Mouse (Mus musculus): ENCODE results near the gene Cmbl. TPM values are rescaled to one million over a fixed set of nuclear protein-coding genes. Genes with fewer than 3 reads are reported as not detected.

The Cmbl gene
- polyA plus RNA-seq, 1 experiment from 2014 or later, result 6.5 TPM

GRCm38 (mm10) chr15:31627277-31628154 is 62.3 kb downstream of the Cmbl start:
- Histone ChIP-seq H3K36me3 (ENCODE audit: control insufficient read depth, insufficient read depth, low read length) (0 out of 2 replicates have a peak, but pooled peaks cover 2% of the 10 kb centered on the region), H3K4me1 (ENCODE audit: control insufficient read depth, insufficient read depth, low read length) (peaks cover 12% of the 10 kb centered on the region), H3K9ac (ENCODE audit: low read length) (no peak overlapping the region), H3K27ac (ENCODE audit: low read depth, low read length) (peak overlapping the region; percentile 72), H3K4me3 (ENCODE audit: low read depth, low read length) (no peak overlapping the region), H3K27me3 (replicated peaks; ENCODE audit: control insufficient read depth, insufficient read depth, low read length) (no peaks in the 10 kb centered on the region), H3K4me2 (ENCODE audit: low read length) (peak overlapping the region; percentile 6; the same call in 1 of the 2 replicates), H3K9me3 (replicated peaks; ENCODE audit: control insufficient read depth, low read length) (no peaks in the 10 kb centered on the region)
- DNase-seq (ENCODE audit: low spot score), result peak; percentile 71
- WGBS, result 36% methylated on average over 12 of the region's 12 CpGs
- ATAC-seq, result peak; percentile 54

- peak overlapping the region; percentile 72 for H3K27ac ChIP-seq (ENCODE audit: low read depth, low read length)
- DNase-seq (ENCODE audit: low spot score), result peak; percentile 18
- WGBS, result 45% methylated on average over 10 of the region's 10 CpGs
Measured at GRCm38 (mm10) chr15:31628180-31628579, 63.0 kb downstream of the Cmbl start.

GRCm38 (mm10) chr15:31629556-31629955 is 64.4 kb downstream of the Cmbl start:
- Histone ChIP-seq H3K9ac (ENCODE audit: low read length) (no peak overlapping the region), H3K27ac (ENCODE audit: low read depth, low read length) (no peak overlapping the region), H3K9me3 (replicated peaks; ENCODE audit: control insufficient read depth, low read length) (0 out of 2 replicates have a peak, but pooled peaks cover 2% of the 10 kb centered on the region), H3K36me3 (ENCODE audit: control insufficient read depth, insufficient read depth, low read length) (no peaks in the 10 kb centered on the region), H3K4me2 (ENCODE audit: low read length) (no peak overlapping the region), H3K27me3 (replicated peaks; ENCODE audit: control insufficient read depth, insufficient read depth, low read length) (no peaks in the 10 kb centered on the region), H3K4me1 (ENCODE audit: control insufficient read depth, insufficient read depth, low read length) (peaks cover 12% of the 10 kb centered on the region), H3K4me3 (ENCODE audit: low read depth, low read length) (no peak overlapping the region)
- ATAC-seq, result no peak
- DNase-seq (ENCODE audit: low spot score), result no peak
- 89% methylated on average over 3 of the region's 3 CpGs for WGBS

More at GRCm38 (mm10) chr15:31628180-31628579, 63.0 kb downstream of the Cmbl start:
- Histone ChIP-seq H3K4me3 (ENCODE audit: low read depth, low read length) (no peak overlapping the region), H3K9me3 (replicated peaks; ENCODE audit: control insufficient read depth, low read length) (no peaks in the 10 kb centered on the region), H3K36me3 (ENCODE audit: control insufficient read depth, insufficient read depth, low read length) (no peaks in the 10 kb centered on the region), H3K9ac (ENCODE audit: low read length) (no peak overlapping the region), H3K4me2 (ENCODE audit: low read length) (0 out of 2 replicates have a peak overlapping the region, but pooled peaks have one; percentile 6), H3K4me1 (ENCODE audit: control insufficient read depth, insufficient read depth, low read length) (peaks cover 12% of the 10 kb centered on the region), H3K27me3 (replicated peaks; ENCODE audit: control insufficient read depth, insufficient read depth, low read length) (no peaks in the 10 kb centered on the region)
- peak; percentile 51 for ATAC-seq

- Histone ChIP-seq H3K4me1 (ENCODE audit: control insufficient read depth, insufficient read depth, low read length) (peaks cover 12% of the 10 kb centered on the region), H3K9ac (ENCODE audit: low read length) (no peak overlapping the region), H3K36me3 (ENCODE audit: control insufficient read depth, insufficient read depth, low read length) (no peaks in the 10 kb centered on the region), H3K27me3 (replicated peaks; ENCODE audit: control insufficient read depth, insufficient read depth, low read length) (no peaks in the 10 kb centered on the region), H3K4me2 (ENCODE audit: low read length) (no peak overlapping the region), H3K9me3 (replicated peaks; ENCODE audit: control insufficient read depth, low read length) (0 out of 2 replicates have a peak, but pooled peaks cover 2% of the 10 kb centered on the region), H3K27ac (ENCODE audit: low read depth, low read length) (no peak overlapping the region), H3K4me3 (ENCODE audit: low read depth, low read length) (no peak overlapping the region)
- DNase-seq (ENCODE audit: low spot score) (no peak), ATAC-seq (no peak)
- WGBS, result 79% methylated on average over 12 of the region's 12 CpGs
Measured at GRCm38 (mm10) chr15:31631396-31631858, 66.2 kb downstream of the Cmbl start.

GRCm38 (mm10) chr15:31632478-31632877 is 67.3 kb downstream of the Cmbl start:
- peaks cover 10% of the 10 kb centered on the region for H3K4me1 ChIP-seq (ENCODE audit: control insufficient read depth, insufficient read depth, low read length)
- H3K36me3 ChIP-seq (ENCODE audit: control insufficient read depth, insufficient read depth, low read length), result no peaks in the 10 kb centered on the region
- no peak overlapping the region for H3K9ac ChIP-seq (ENCODE audit: low read length)
- 0 out of 2 replicates have a peak, but pooled peaks cover 2% of the 10 kb centered on the region for H3K9me3 ChIP-seq (replicated peaks; ENCODE audit: control insufficient read depth, low read length)
- no peak overlapping the region for H3K4me3 ChIP-seq (ENCODE audit: low read depth, low read length)
- no peaks in the 10 kb centered on the region for H3K27me3 ChIP-seq (replicated peaks; ENCODE audit: control insufficient read depth, insufficient read depth, low read length)
- 93% methylated on average over 4 of the region's 4 CpGs for WGBS
- H3K27ac ChIP-seq (ENCODE audit: low read depth, low read length), result no peak overlapping the region
- no peak overlapping the region for H3K4me2 ChIP-seq (ENCODE audit: low read length)
- no peak for DNase-seq (ENCODE audit: low spot score)
- no peak for ATAC-seq

GRCm38 (mm10) chr15:31634582-31634981 is 69.4 kb downstream of the Cmbl start:
- Histone ChIP-seq H3K4me3 (ENCODE audit: low read depth, low read length) (no peak overlapping the region), H3K4me2 (ENCODE audit: low read length) (no peak overlapping the region), H3K27me3 (replicated peaks; ENCODE audit: control insufficient read depth, insufficient read depth, low read length) (no peaks in the 10 kb centered on the region), H3K4me1 (ENCODE audit: control insufficient read depth, insufficient read depth, low read length) (no peaks in the 10 kb centered on the region), H3K36me3 (ENCODE audit: control insufficient read depth, insufficient read depth, low read length) (no peaks in the 10 kb centered on the region), H3K9me3 (replicated peaks; ENCODE audit: control insufficient read depth, low read length) (peaks cover 5% of the 10 kb centered on the region; the same call in 1 of the 2 replicates), H3K9ac (ENCODE audit: low read length) (no peak overlapping the region), H3K27ac (ENCODE audit: low read depth, low read length) (no peak overlapping the region)
- WGBS, result 82% methylated on average over 6 of the region's 6 CpGs
- DNase-seq (ENCODE audit: low spot score) (peak; percentile 64), ATAC-seq (peak; percentile 62; the same call in 1 of the 2 replicates)

GRCm38 (mm10) chr15:31636091-31636595 is 71.0 kb downstream of the Cmbl start:
- ATAC-seq (no peak), DNase-seq (ENCODE audit: low spot score) (no peak)
- no peaks in the 10 kb centered on the region for H3K27me3 ChIP-seq (replicated peaks; ENCODE audit: control insufficient read depth, insufficient read depth, low read length)
- H3K27ac ChIP-seq (ENCODE audit: low read depth, low read length), result no peak overlapping the region
- no peak overlapping the region for H3K4me2 ChIP-seq (ENCODE audit: low read length)
- H3K4me1 ChIP-seq (ENCODE audit: control insufficient read depth, insufficient read depth, low read length), result no peaks in the 10 kb centered on the region
- H3K36me3 ChIP-seq (ENCODE audit: control insufficient read depth, insufficient read depth, low read length), result no peaks in the 10 kb centered on the region
- no peak overlapping the region for H3K4me3 ChIP-seq (ENCODE audit: low read depth, low read length)
- WGBS, result 88% methylated on average over 9 of the region's 9 CpGs
- H3K9me3 ChIP-seq (replicated peaks; ENCODE audit: control insufficient read depth, low read length), result peaks cover 5% of the 10 kb centered on the region; the same call in 1 of the 2 replicates
- H3K9ac ChIP-seq (ENCODE audit: low read length), result no peak overlapping the region

Data from forebrain, embryonic 14.5 days (tissue).